In genomic region chr2:18976175-18976574, GRCm38 (mm10) we compare ENCODE assay signal across 22 mouse cellular contexts. TPM values are rescaled to one million over a fixed set of nuclear protein-coding genes. Genes with fewer than 3 reads are reported as not detected.
DNase-seq lines count a peak whose midpoint lies in the region; ATAC-seq and TF ChIP-seq lines count a peak whose summit lies in the region.
"Had no signal": no experiment of that assay in that cellular context is flagged by ENCODE, and none has a peak within 500 bp of the region (broad histone marks: within the 10 kb centered on the region; RNA-seq: fewer than 3 reads in every experiment).

No protein-coding gene starts in this region.

- H3K27me3 ChIP-seq in liver, postnatal 0 days (ENCODE audit: insufficient read depth, low read length) = no peaks in the 10 kb centered on the region
- no peaks in the 10 kb centered on the region for H3K27me3 ChIP-seq in liver, embryonic 12.5 days (replicated peaks)
- H3K27me3 ChIP-seq in MEL (ENCODE audit: control insufficient read depth in 1 of 2, insufficient read depth in 2 of 2, low read length in 2 of 2) = no peaks in the 10 kb centered on the region
- no peaks in the 10 kb centered on the region for H3K27me3 ChIP-seq in forebrain, embryonic 13.5 days
- H3K27me3 ChIP-seq: embryonic facial prominence, embryonic 13.5 days; forebrain, embryonic 15.5 days; hindbrain, embryonic 13.5 days; limb, embryonic 12.5 days; midbrain, embryonic 15.5 days; neural tube, embryonic 15.5 days; stomach, embryonic 15.5 days had no signal

- no peak for TF ChIP-seq POLR2A in MEL (IDR thresholded peaks at IDR 0.05; ENCODE audit: control insufficient read depth in 1 of 2, insufficient read depth in 1 of 2, low read depth in 1 of 2, low read length in 2 of 2, poor library complexity in 1 of 2)

- TF ChIP-seq CTCF in liver, postnatal 0 days (IDR thresholded peaks at IDR 0.05; ENCODE audit: low read depth) = no peak
- TF ChIP-seq CTCF in MEL (IDR thresholded peaks at IDR 0.05 in 2 of 3, conservative IDR thresholded peaks at IDR 0.05 in 1 of 3; ENCODE audit: control insufficient read depth in 1 of 3, insufficient read depth in 1 of 3, low read depth in 2 of 3, low read length in 3 of 3, poor library complexity in 1 of 3, severe bottlenecking in 1 of 3) = no peak

- H3K9me3 ChIP-seq in liver, postnatal 0 days (ENCODE audit: low read length) = peaks cover 3% of the 10 kb centered on the region; the same call in 1 of the 2 replicates
- peaks cover 9% of the 10 kb centered on the region; the same call in 1 of the 2 replicates for H3K9me3 ChIP-seq in liver, embryonic 12.5 days (replicated peaks)
- no peaks in the 10 kb centered on the region for H3K9me3 ChIP-seq in MEL (replicated peaks; ENCODE audit: insufficient read depth, low read length)
- H3K9me3 ChIP-seq in forebrain, embryonic 13.5 days (replicated peaks) = peaks cover 9% of the 10 kb centered on the region
- H3K9me3 ChIP-seq: midbrain, embryonic 15.5 days; stomach, embryonic 15.5 days had no signal

- DNase-seq in liver, postnatal 0 days = no peak
- DNase-seq in B cell, adult 2 months = peak; percentile 42 to 46
- DNase-seq in MEL (ENCODE audit: low read depth, low spot score) = peak; percentile 71
- DNase-seq in T-cell, adult 2 months (ENCODE audit: low spot score) = no peak
- no peak for DNase-seq in testis, postnatal 10 days (ENCODE audit: low spot score)
- DNase-seq: adrenal gland, adult 8-10 months; cerebellum, adult 9-11 months; gastrocnemius, postnatal 36 days; kidney, adult 8-10 months; kidney, postnatal 14 days; thymus, adult 2 months had no signal

- no peak for TF ChIP-seq RAD21 in MEL (IDR thresholded peaks at IDR 0.05; ENCODE audit: low read depth, low read length)

- no peak overlapping the region for H3K4me3 ChIP-seq in liver, postnatal 0 days (ENCODE audit: low read depth, low read length)
- H3K4me3 ChIP-seq in liver, embryonic 12.5 days = no peak overlapping the region
- no peak overlapping the region for H3K4me3 ChIP-seq in MEL (ENCODE audit: control insufficient read depth in 1 of 2, insufficient read depth in 1 of 2, low read depth in 2 of 2, low read length in 2 of 2)
- no peak overlapping the region for H3K4me3 ChIP-seq in macrophage (ENCODE audit: inconsistent target)
- no peak overlapping the region for H3K4me3 ChIP-seq in forebrain, embryonic 13.5 days
- H3K4me3 ChIP-seq: embryonic facial prominence, embryonic 13.5 days; forebrain, embryonic 15.5 days; heart, embryonic 10.5 days; hindbrain, embryonic 13.5 days; limb, embryonic 12.5 days; midbrain, embryonic 15.5 days; neural tube, embryonic 15.5 days; stomach, embryonic 15.5 days had no signal

- no peaks in the 10 kb centered on the region for H3K36me3 ChIP-seq in liver, postnatal 0 days (replicated peaks; ENCODE audit: insufficient read depth, low read length)
- peaks cover 16% of the 10 kb centered on the region for H3K36me3 ChIP-seq in liver, embryonic 12.5 days
- H3K36me3 ChIP-seq in MEL (ENCODE audit: control insufficient read depth in 1 of 2, insufficient read depth in 2 of 2, low read length in 2 of 2) (peaks cover 3 to 40% of the 10 kb centered on the region in 2 experiments; a peak in 2 of 4 replicates), macrophage (ENCODE audit: inconsistent target) (no peaks in the 10 kb centered on the region)
- H3K36me3 ChIP-seq in forebrain, embryonic 13.5 days (ENCODE audit: poor library complexity, severe bottlenecking) = no peaks in the 10 kb centered on the region
- H3K36me3 ChIP-seq: embryonic facial prominence, embryonic 13.5 days; forebrain, embryonic 15.5 days; hindbrain, embryonic 13.5 days; midbrain, embryonic 15.5 days; neural tube, embryonic 15.5 days; stomach, embryonic 15.5 days had no signal

- no peak overlapping the region for H3K27ac ChIP-seq in liver, postnatal 0 days (ENCODE audit: low read depth)
- H3K27ac ChIP-seq in liver, embryonic 12.5 days = no peak overlapping the region
- H3K27ac ChIP-seq in MEL (ENCODE audit: control insufficient read depth, low read depth, low read length) (no peak overlapping the region), macrophage (0 out of 2 replicates have a peak overlapping the region, but pooled peaks have one; percentile 19)
- H3K27ac ChIP-seq in forebrain, embryonic 13.5 days = no peak overlapping the region
- H3K27ac ChIP-seq: embryonic facial prominence, embryonic 13.5 days; forebrain, embryonic 15.5 days; heart, embryonic 10.5 days; hindbrain, embryonic 13.5 days; limb, embryonic 12.5 days; midbrain, embryonic 15.5 days; neural tube, embryonic 15.5 days; stomach, embryonic 15.5 days had no signal

- no peak overlapping the region for H3K9ac ChIP-seq in liver, postnatal 0 days (replicated peaks)
- H3K9ac ChIP-seq in liver, embryonic 12.5 days = no peak overlapping the region
- no peak overlapping the region for H3K9ac ChIP-seq in MEL (ENCODE audit: control insufficient read depth, low read depth, low read length, poor library complexity, severe bottlenecking)
- H3K9ac ChIP-seq in forebrain, embryonic 13.5 days = no peak overlapping the region
- H3K9ac ChIP-seq: embryonic facial prominence, embryonic 13.5 days; forebrain, embryonic 15.5 days; hindbrain, embryonic 13.5 days; limb, embryonic 12.5 days; midbrain, embryonic 15.5 days; neural tube, embryonic 15.5 days; stomach, embryonic 15.5 days had no signal

- no peak for TF ChIP-seq EP300 in liver, postnatal 0 days (IDR thresholded peaks at IDR 0.05; ENCODE audit: low read depth)
- peak; percentile 34 to 59; a peak in 2 of 4 replicates for TF ChIP-seq EP300 in MEL (IDR thresholded peaks at IDR 0.05; ENCODE audit: low read depth in 1 of 2, low read length in 2 of 2)

- 67% methylated on average over 2 of the region's 2 CpGs for WGBS in liver, postnatal 0 days (ENCODE audit: insufficient replicate concordance)
- WGBS in liver, embryonic 12.5 days (ENCODE audit: insufficient replicate concordance) = 61% methylated on average over 2 of the region's 2 CpGs
- WGBS in macrophage (ENCODE audit: missing documents) = 43% methylated on average over 2 of the region's 2 CpGs
- 88% methylated on average over 2 of the region's 2 CpGs for WGBS in forebrain, embryonic 13.5 days

- ATAC-seq in liver, postnatal 0 days = peak; percentile 51; the same call in 1 of the 2 replicates
- no peak for ATAC-seq in liver, embryonic 12.5 days
- ATAC-seq in forebrain, embryonic 13.5 days = no peak
- ATAC-seq: forebrain, embryonic 15.5 days; midbrain, embryonic 15.5 days had no signal

- 0 out of 2 replicates have a peak, but pooled peaks cover under 1% of the 10 kb centered on the region for H3K4me1 ChIP-seq in liver, postnatal 0 days (ENCODE audit: insufficient read depth)
- peaks cover 92% of the 10 kb centered on the region for H3K4me1 ChIP-seq in liver, embryonic 12.5 days
- H3K4me1 ChIP-seq in MEL (ENCODE audit: control insufficient read depth in 1 of 2, insufficient read depth in 2 of 2, low read length in 2 of 2) = peaks cover 37 to 43% of the 10 kb centered on the region in 2 experiments
- no peaks in the 10 kb centered on the region for H3K4me1 ChIP-seq in forebrain, embryonic 13.5 days
- H3K4me1 ChIP-seq: forebrain, embryonic 15.5 days; midbrain, embryonic 15.5 days had no signal

- H3K79me2 ChIP-seq in MEL (ENCODE audit: control insufficient read depth, insufficient read depth, low read length, poor library complexity) (peaks cover 34% of the 10 kb centered on the region), macrophage (ENCODE audit: inconsistent target) (peaks cover 100% of the 10 kb centered on the region)

- H3K4me2 ChIP-seq in liver, postnatal 0 days (ENCODE audit: low read depth, low read length) = no peak overlapping the region
- H3K4me2 ChIP-seq in liver, embryonic 12.5 days = no peak overlapping the region
- H3K4me2 ChIP-seq in forebrain, embryonic 13.5 days = no peak overlapping the region
- H3K4me2 ChIP-seq: embryonic facial prominence, embryonic 13.5 days; forebrain, embryonic 15.5 days; hindbrain, embryonic 13.5 days; limb, embryonic 12.5 days; midbrain, embryonic 15.5 days; neural tube, embryonic 15.5 days; stomach, embryonic 15.5 days had no signal

TF ChIP-seq in MEL, 35 proteins besides CTCF, POLR2A, EP300 and RAD21:
- TF ChIP-seq GATA1 (IDR thresholded peaks at IDR 0.05; ENCODE audit: low read depth, low read length) = peak; percentile 36; the same call in 1 of the 2 replicates
- no peak for TF ChIP-seq ELF1 (IDR thresholded peaks at IDR 0.05; ENCODE audit: low read depth, low read length)

RNA-seq across cellular contexts. Expression of gene Pip4k2a, which starts 21.8 kb away (rescaled TPM):
- polyA plus RNA-seq in liver, postnatal 0 days (2015; fragmentation: Nextera tagmentation; extraction: Ambion mirVana) = 6.7 and 8.0 TPM in 2 replicates
- 26.2 and 26.4 TPM in 2 replicates for polyA plus RNA-seq in liver, embryonic 12.5 days (2016; fragmentation: Nextera tagmentation; extraction: Ambion mirVana)
- total RNA-seq in MEL (2012; rRNA removed) = 7.9 and 11.7 TPM in 2 replicates
- 10 to 100 TPM in 1 of 2 experiments, not detected in 1; 48.5 TPM for polyA plus RNA-seq in MEL (2012; ENCODE audit: insufficient read depth in 1 of 2, insufficient read length in 2 of 2, low read depth in 1 of 2, low replicate concordance in 2 of 2, missing spikeins in 1 of 2)
- total RNA-seq in macrophage (2018; cell fraction: chromatin; rRNA removed) = 10 to 100 TPM; 27.1 to 84.6 (median 64.4) TPM
- 100 to 1,000 TPM in 11 of 26 experiments, 10 to 100 TPM in 15; 63.7 to 127 (median 98.6) TPM for total RNA-seq in macrophage (2018; cell fraction: cytosol; rRNA removed)
- 100 to 1,000 TPM in 1 of 26 experiments, 10 to 100 TPM in 25; 28.8 to 104 (median 69.2) TPM for total RNA-seq in macrophage (2018; cell fraction: nucleus; rRNA removed)
- polyA plus RNA-seq in macrophage (2018) = 78.0 to 163 TPM (median 96.3 TPM) in 3 replicates
- 8.0 and 8.3 TPM in 2 replicates for polyA plus RNA-seq in forebrain, embryonic 13.5 days (2015; fragmentation: Nextera tagmentation; extraction: Ambion mirVana)

RNA-seq across cellular contexts. Expression of gene 4930426L09Rik, which starts 22.0 kb away (rescaled TPM):
- polyA plus RNA-seq in liver, postnatal 0 days (2015; fragmentation: Nextera tagmentation; extraction: Ambion mirVana) = 0.21 and 0.24 TPM in 2 replicates
- 0.29 and 0.30 TPM in 2 replicates for polyA plus RNA-seq in liver, embryonic 12.5 days (2016; fragmentation: Nextera tagmentation; extraction: Ambion mirVana)
- total RNA-seq in MEL (2012; rRNA removed) = 0.12 and 0.13 TPM in 2 replicates
- polyA plus RNA-seq in MEL (2012; ENCODE audit: insufficient read depth in 1 of 2, insufficient read length in 2 of 2, low read depth in 1 of 2, low replicate concordance in 2 of 2, missing spikeins in 1 of 2) (under 1 TPM in 1 of 2 experiments, not detected in 1; 0.19 TPM), macrophage (2018) (0.52 to 0.92 TPM (median 0.66 TPM) in 3 replicates)
- total RNA-seq in macrophage (2018; cell fraction: chromatin; rRNA removed) = 1 to 10 TPM in 17 of 26 experiments, under 1 TPM in 3, not detected in 6; 0.61 to 4.6 (median 1.7) TPM
- 1 to 10 TPM in 8 of 26 experiments, under 1 TPM in 18; 0.22 to 2.3 (median 0.60) TPM for total RNA-seq in macrophage (2018; cell fraction: cytosol; rRNA removed)
- total RNA-seq in macrophage (2018; cell fraction: nucleus; rRNA removed) = 1 to 10 TPM in 17 of 26 experiments, under 1 TPM in 7, not detected in 2; 0.49 to 9.2 (median 2.4) TPM
- polyA plus RNA-seq in forebrain, embryonic 13.5 days (2015; fragmentation: Nextera tagmentation; extraction: Ambion mirVana) = 0.26 and 0.48 TPM in 2 replicates
- total RNA-seq: gastrocnemius, postnatal 36 days had no signal

Comparison
In these comparisons a context has a peak if more than half of its experiments do, and no peak if none do; other contexts are left out.
1. DNase-seq: peak in B cell, adult 2 months (2 of 2) and MEL (single experiment); none in liver, postnatal 0 days (single experiment), T-cell, adult 2 months (single experiment) and testis, postnatal 10 days (single experiment).